ENCODE assay signal across 25 mouse cellular contexts in genomic region chr11:55114291-55114690, GRCm38 (mm10). TPM values are rescaled to one million over a fixed set of nuclear protein-coding genes. Genes with fewer than 3 reads are reported as not detected.
A peak's percentile ranks its signal among the peaks of the same experiment; 100 is the strongest.
DNase-seq lines count a peak whose midpoint lies in the region; ATAC-seq and TF ChIP-seq lines count a peak whose summit lies in the region.
"Had no signal": no experiment of that assay in that cellular context is flagged by ENCODE, and none has a peak within 500 bp of the region (broad histone marks: within the 10 kb centered on the region; RNA-seq: fewer than 3 reads in every experiment).

No protein-coding gene starts in this region.

- H3K4me3 ChIP-seq in heart, embryonic 13.5 days = no peak overlapping the region
- no peak overlapping the region for H3K4me3 ChIP-seq in liver, embryonic 15.5 days (replicated peaks)
- H3K4me3 ChIP-seq in brown adipose tissue, adult 24 weeks (ENCODE audit: insufficient read depth, low read depth, low read length) = no peak overlapping the region
- no peak overlapping the region for H3K4me3 ChIP-seq in small intestine, adult 2 months (ENCODE audit: low read depth, low read length)
- H3K4me3 ChIP-seq: embryonic facial prominence, embryonic 15.5 days; hindbrain, embryonic 12.5 days; limb, embryonic 12.5 days; midbrain, embryonic 12.5 days; neural tube, embryonic 12.5 days had no signal

- peaks cover 30% of the 10 kb centered on the region for H3K4me1 ChIP-seq in heart, embryonic 13.5 days
- H3K4me1 ChIP-seq in liver, embryonic 15.5 days (replicated peaks) = no peaks in the 10 kb centered on the region
- H3K4me1 ChIP-seq in brown adipose tissue, adult 24 weeks (ENCODE audit: control insufficient read depth, insufficient read depth, insufficient read length, low read length) = no peaks in the 10 kb centered on the region
- no peaks in the 10 kb centered on the region for H3K4me1 ChIP-seq in small intestine, adult 2 months (ENCODE audit: control insufficient read depth, insufficient read depth, insufficient read length, low read length)
- H3K4me1 ChIP-seq: hindbrain, embryonic 12.5 days; midbrain, embryonic 12.5 days; neural tube, embryonic 12.5 days had no signal

- TF ChIP-seq POLR2A in small intestine, adult 2 months (IDR thresholded peaks at IDR 0.05; ENCODE audit: low read depth, low read length) = no peak

- 36% methylated on average over 2 of the region's 2 CpGs for WGBS in heart, embryonic 13.5 days
- WGBS in liver, embryonic 15.5 days (ENCODE audit: insufficient replicate concordance) = 62% methylated on average over 2 of the region's 2 CpGs
- WGBS in small intestine, adult 2 months = 68% methylated on average over 2 of the region's 2 CpGs

- TF ChIP-seq CTCF in small intestine, adult 2 months (IDR thresholded peaks at IDR 0.05; ENCODE audit: extremely low read depth, insufficient read length, insufficient replicate concordance, low read depth, low read length) = no peak

- H3K4me2 ChIP-seq in heart, embryonic 13.5 days = no peak overlapping the region
- no peak overlapping the region for H3K4me2 ChIP-seq in liver, embryonic 15.5 days
- H3K4me2 ChIP-seq: embryonic facial prominence, embryonic 15.5 days; hindbrain, embryonic 12.5 days; limb, embryonic 12.5 days; lung, embryonic 14.5 days; midbrain, embryonic 12.5 days; neural tube, embryonic 12.5 days had no signal

- no peak overlapping the region for H3K9ac ChIP-seq in heart, embryonic 13.5 days
- no peak overlapping the region for H3K9ac ChIP-seq in liver, embryonic 15.5 days
- H3K9ac ChIP-seq: embryonic facial prominence, embryonic 15.5 days; hindbrain, embryonic 12.5 days; limb, embryonic 12.5 days; lung, embryonic 14.5 days; midbrain, embryonic 12.5 days; neural tube, embryonic 12.5 days had no signal

- H3K27me3 ChIP-seq in heart, embryonic 13.5 days (replicated peaks) = no peaks in the 10 kb centered on the region
- H3K27me3 ChIP-seq in liver, embryonic 15.5 days = no peaks in the 10 kb centered on the region
- H3K27me3 ChIP-seq in small intestine, adult 2 months (ENCODE audit: control insufficient read depth, insufficient read depth, low read length) = no peaks in the 10 kb centered on the region
- H3K27me3 ChIP-seq: embryonic facial prominence, embryonic 15.5 days; hindbrain, embryonic 12.5 days; limb, embryonic 12.5 days; midbrain, embryonic 12.5 days; neural tube, embryonic 12.5 days; Patski had no signal

- peak overlapping the region; percentile 86 for H3K27ac ChIP-seq in heart, embryonic 13.5 days (replicated peaks)
- peak overlapping the region; percentile 66 for H3K27ac ChIP-seq in liver, embryonic 15.5 days (replicated peaks)
- peak overlapping the region; percentile 37; the same call in 1 of the 2 replicates for H3K27ac ChIP-seq in brown adipose tissue, adult 24 weeks (replicated peaks; ENCODE audit: low read depth, low read length)
- H3K27ac ChIP-seq in small intestine, adult 2 months (ENCODE audit: insufficient read depth, low read depth, low read length) = 0 out of 2 replicates have a peak overlapping the region, but pooled peaks have one; percentile 19
- H3K27ac ChIP-seq: embryonic facial prominence, embryonic 15.5 days; hindbrain, embryonic 12.5 days; limb, embryonic 12.5 days; midbrain, embryonic 12.5 days; neural tube, embryonic 12.5 days had no signal

- H3K36me3 ChIP-seq in heart, embryonic 13.5 days = no peaks in the 10 kb centered on the region
- H3K36me3 ChIP-seq in liver, embryonic 15.5 days (replicated peaks) = peaks cover under 1% of the 10 kb centered on the region; the same call in 1 of the 2 replicates
- H3K36me3 ChIP-seq in small intestine, adult 2 months (ENCODE audit: control insufficient read depth, insufficient read depth, low read length) = peaks cover 2% of the 10 kb centered on the region; the same call in 1 of the 2 replicates
- H3K36me3 ChIP-seq: embryonic facial prominence, embryonic 15.5 days; limb, embryonic 12.5 days; neural tube, embryonic 12.5 days had no signal

- ATAC-seq in heart, embryonic 13.5 days (ENCODE audit: extremely low read depth, insufficient number of reproducible peaks, low FRiP score, low TSS enrichment) = no peak
- ATAC-seq in liver, embryonic 15.5 days (ENCODE audit: insufficient read depth) = no peak
- no peak for ATAC-seq in megakaryocyte, adult 5-6 weeks (ENCODE audit: poor library complexity, severe bottlenecking)
- ATAC-seq: forebrain, embryonic 16.5 days; Patski had no signal

- DNase-seq in heart, adult 9 months (ENCODE audit: low spot score in 2 of 2) = no peak
- DNase-seq in liver = no peak
- DNase-seq in lung, adult 18-20 months = no peak
- DNase-seq: adrenal gland, postnatal 14 days; B cell, adult 2 months; cerebellum, adult 18-20 months; cerebellum, postnatal 36 days; gastrocnemius, postnatal 36 days; thymus, postnatal 36 days had no signal

- peaks cover 4% of the 10 kb centered on the region; the same call in 1 of the 2 replicates for H3K9me3 ChIP-seq in heart, embryonic 13.5 days
- no peaks in the 10 kb centered on the region for H3K9me3 ChIP-seq in liver, embryonic 15.5 days (replicated peaks)
- H3K9me3 ChIP-seq: embryonic facial prominence, embryonic 15.5 days; hindbrain, embryonic 12.5 days; limb, embryonic 12.5 days; midbrain, embryonic 12.5 days had no signal

RNA-seq across cellular contexts. Expression of gene Gm2a, which starts 16.4 kb away (rescaled TPM):
- 42.2 and 45.3 TPM in 2 replicates for polyA plus RNA-seq in heart, embryonic 13.5 days (2015; fragmentation: Nextera tagmentation; extraction: Ambion mirVana)
- polyA plus RNA-seq in liver, embryonic 15.5 days (2015; fragmentation: Nextera tagmentation; extraction: Ambion mirVana) = 22.4 and 26.8 TPM in 2 replicates
- 57.5 and 65.4 TPM in 2 replicates for polyA plus RNA-seq in brown adipose tissue, adult 24 weeks (2012; ENCODE audit: insufficient read depth, insufficient read length, missing spikeins)
- 16.6 and 24.2 TPM in 2 replicates for polyA plus RNA-seq in small intestine, adult 2 months (2012; rRNA removed)
- total RNA-seq in megakaryocyte, adult 5-6 weeks (2015) = 242 and 244 TPM in 2 replicates
- total RNA-seq in megakaryocyte, adult 5-6 weeks (2017) = 179 and 191 TPM in 2 replicates

RNA-seq across cellular contexts. Expression of gene Ccdc69, which starts 36.4 kb away (rescaled TPM):
- polyA plus RNA-seq in heart, embryonic 13.5 days (2015; fragmentation: Nextera tagmentation; extraction: Ambion mirVana) = 18.8 and 20.8 TPM in 2 replicates
- 1.3 and 1.4 TPM in 2 replicates for polyA plus RNA-seq in liver, embryonic 15.5 days (2015; fragmentation: Nextera tagmentation; extraction: Ambion mirVana)
- 42.5 and 46.3 TPM in 2 replicates for polyA plus RNA-seq in brown adipose tissue, adult 24 weeks (2012; ENCODE audit: insufficient read depth, insufficient read length, missing spikeins)
- polyA plus RNA-seq in small intestine, adult 2 months (2012; rRNA removed) = 1.1 and 1.7 TPM in 2 replicates
- 35.5 and 36.2 TPM in 2 replicates for total RNA-seq in megakaryocyte, adult 5-6 weeks (2015)
- total RNA-seq in megakaryocyte, adult 5-6 weeks (2017) = 32.6 and 35.6 TPM in 2 replicates
- polyA plus RNA-seq: midbrain, embryonic 12.5 days; Patski had no signal

RNA-seq across cellular contexts. Expression of gene Slc36a3, which starts 37.2 kb away (rescaled TPM):
- not detected in 2 replicates for polyA plus RNA-seq in heart, embryonic 13.5 days (2015; fragmentation: Nextera tagmentation; extraction: Ambion mirVana)
- polyA plus RNA-seq in liver, embryonic 15.5 days (2015; fragmentation: Nextera tagmentation; extraction: Ambion mirVana) = not detected in 2 replicates
- not detected in 2 replicates for polyA plus RNA-seq in brown adipose tissue, adult 24 weeks (2012; ENCODE audit: insufficient read depth, insufficient read length, missing spikeins)
- polyA plus RNA-seq in small intestine, adult 2 months (2012; rRNA removed) = 0.18 and 0.23 TPM in 2 replicates
- 0.07 and 0.09 TPM in 2 replicates for total RNA-seq in megakaryocyte, adult 5-6 weeks (2015)
- total RNA-seq in megakaryocyte, adult 5-6 weeks (2017) = not detected in 2 replicates
- total RNA-seq: adrenal gland, postnatal 14 days; gastrocnemius, postnatal 36 days; layer of hippocampus, postnatal 10 days had no signal
- polyA plus RNA-seq: embryonic facial prominence, embryonic 15.5 days; forebrain, embryonic 16.5 days; hindbrain, embryonic 12.5 days; intestine, embryonic 14.5 days; kidney, embryonic 16.5 days; limb, embryonic 12.5 days; lung, embryonic 14.5 days; midbrain, embryonic 12.5 days; neural tube, embryonic 12.5 days; Patski had no signal

Comparison
In these comparisons a context has a peak if more than half of its experiments do, and no peak if none do; other contexts are left out.
1. H3K27ac ChIP-seq: peak in every context shown above with its lines; median percentile 86 in heart, embryonic 13.5 days; 66 in liver, embryonic 15.5 days; 37 in brown adipose tissue, adult 24 weeks; 19 in small intestine, adult 2 months.